Mouse (Mus musculus): ENCODE measurements at regions not wholly inside any gene's neighbourhood (a gene's known extent, or its start where the extent isn't known, plus 50 kb on each side); places are given as distances from the start of the nearest gene placed in this dataset.
A peak's percentile ranks its signal among the peaks of the same experiment; 100 is the strongest.

DNA sequence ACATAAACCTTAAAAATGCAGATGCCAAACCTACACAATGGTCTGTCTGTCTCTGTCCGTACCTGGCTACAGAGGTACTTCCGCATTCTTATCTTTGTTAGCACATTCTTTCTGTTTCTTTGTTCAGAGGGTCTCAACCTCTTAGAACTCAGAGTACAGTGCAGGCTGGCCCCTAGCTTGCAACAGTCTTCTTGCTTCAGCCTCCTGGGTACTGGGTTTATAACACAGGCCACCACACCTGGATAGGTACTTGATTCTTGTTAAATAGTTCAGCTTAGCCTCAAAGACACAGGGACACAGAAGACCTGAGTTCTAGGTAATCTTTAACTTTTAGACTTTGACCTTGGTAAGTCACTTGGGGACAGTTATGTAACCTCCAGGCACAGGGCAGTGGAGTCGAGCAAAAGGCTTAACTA lies 60.5 kb upstream of the Dlx2 start:
- 40% methylated on average over 3 of the region's 3 CpGs for WGBS
- no peaks in the 10 kb centered on the region for H3K27me3 ChIP-seq (replicated peaks; ENCODE audit: control insufficient read depth, insufficient read depth, low read length)
- no peak for TF ChIP-seq CTCF (IDR thresholded peaks at IDR 0.05; ENCODE audit: low read depth)
- H3K9ac ChIP-seq (ENCODE audit: low read depth, low read length): no peak overlapping the region
- peak; percentile 87 for ATAC-seq
- H3K27ac ChIP-seq (ENCODE audit: low read depth, low read length): no peak overlapping the region; the same call in 1 of the 2 replicates
- peaks cover 7% of the 10 kb centered on the region; the same call in 1 of the 2 replicates for H3K9me3 ChIP-seq (ENCODE audit: control insufficient read depth)
- H3K4me3 ChIP-seq (ENCODE audit: low read depth, low read length): no peak overlapping the region
- no peaks in the 10 kb centered on the region for H3K36me3 ChIP-seq (ENCODE audit: control insufficient read depth, insufficient read depth)
- peaks cover 6% of the 10 kb centered on the region; the same call in 1 of the 2 replicates for H3K4me1 ChIP-seq (replicated peaks; ENCODE audit: control insufficient read depth, insufficient read depth, low read length)
- H3K4me2 ChIP-seq (replicated peaks; ENCODE audit: low read depth): peak overlapping the region; percentile 43

GRCm38 (mm10) chr2:71613216-71613615 lies 66.7 kb upstream of the Dlx2 start:
- Histone ChIP-seq H3K4me1 (replicated peaks; ENCODE audit: control insufficient read depth, insufficient read depth, low read length) (no peaks in the 10 kb centered on the region), H3K9me3 (ENCODE audit: control insufficient read depth) (no peaks in the 10 kb centered on the region), H3K4me3 (ENCODE audit: low read depth, low read length) (no peak overlapping the region), H3K4me2 (replicated peaks; ENCODE audit: low read depth) (no peak overlapping the region), H3K9ac (ENCODE audit: low read depth, low read length) (no peak overlapping the region), H3K27me3 (replicated peaks; ENCODE audit: control insufficient read depth, insufficient read depth, low read length) (no peaks in the 10 kb centered on the region), H3K36me3 (ENCODE audit: control insufficient read depth, insufficient read depth) (no peaks in the 10 kb centered on the region), H3K27ac (ENCODE audit: low read depth, low read length) (no peak overlapping the region)
- 48% methylated on average over 2 of the region's 2 CpGs for WGBS
- no peak for TF ChIP-seq CTCF (IDR thresholded peaks at IDR 0.05; ENCODE audit: low read depth)
- ATAC-seq: no peak

GRCm38 (mm10) chr2:71616526-71616925 lies 70.0 kb upstream of the Dlx2 start:
- WGBS: 78% methylated on average over 5 of the region's 5 CpGs

DNA sequence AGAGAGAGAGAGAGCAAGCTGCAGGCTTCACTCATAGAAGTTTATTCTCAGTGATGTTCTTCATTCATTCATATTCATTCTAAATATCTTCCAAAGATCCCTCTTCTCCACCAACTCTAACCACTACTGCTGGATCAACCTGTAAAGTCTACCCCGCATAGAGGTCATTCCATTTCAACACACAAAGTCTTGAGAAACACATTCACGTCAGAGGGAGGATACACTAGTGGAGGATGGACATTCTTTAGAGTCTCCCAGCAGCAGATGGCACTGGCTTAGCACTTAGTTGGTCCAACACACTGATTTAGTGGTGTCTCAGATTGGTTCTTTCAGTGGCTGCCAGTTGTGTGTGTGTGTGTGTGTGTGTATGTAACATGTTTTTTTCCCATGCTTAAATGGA lies 74.9 kb upstream of the Dlx2 start:
- Histone ChIP-seq H3K36me3 (ENCODE audit: control insufficient read depth, insufficient read depth) (no peaks in the 10 kb centered on the region), H3K4me3 (ENCODE audit: low read depth, low read length) (no peak overlapping the region), H3K4me2 (replicated peaks; ENCODE audit: low read depth) (no peak overlapping the region), H3K4me1 (replicated peaks; ENCODE audit: control insufficient read depth, insufficient read depth, low read length) (0 out of 2 replicates have a peak, but pooled peaks cover 2% of the 10 kb centered on the region), H3K27me3 (replicated peaks; ENCODE audit: control insufficient read depth, insufficient read depth, low read length) (no peaks in the 10 kb centered on the region), H3K9ac (ENCODE audit: low read depth, low read length) (no peak overlapping the region), H3K9me3 (ENCODE audit: control insufficient read depth) (no peaks in the 10 kb centered on the region), H3K27ac (ENCODE audit: low read depth, low read length) (no peak overlapping the region)
- 85% methylated on average over 2 of the region's 2 CpGs for WGBS
- TF ChIP-seq CTCF (IDR thresholded peaks at IDR 0.05; ENCODE audit: low read depth): no peak
- ATAC-seq: no peak

More at GRCm38 (mm10) chr2:71616526-71616925, 70.0 kb upstream of the Dlx2 start:
- no peaks in the 10 kb centered on the region for H3K36me3 ChIP-seq (ENCODE audit: control insufficient read depth, insufficient read depth)
- H3K4me3 ChIP-seq (ENCODE audit: low read depth, low read length): no peak overlapping the region
- ATAC-seq: no peak
- no peak overlapping the region for H3K9ac ChIP-seq (ENCODE audit: low read depth, low read length)
- no peaks in the 10 kb centered on the region for H3K27me3 ChIP-seq (replicated peaks; ENCODE audit: control insufficient read depth, insufficient read depth, low read length)
- peak; percentile 52 for TF ChIP-seq CTCF (IDR thresholded peaks at IDR 0.05; ENCODE audit: low read depth)
- H3K4me2 ChIP-seq (replicated peaks; ENCODE audit: low read depth): no peak overlapping the region
- no peaks in the 10 kb centered on the region for H3K4me1 ChIP-seq (replicated peaks; ENCODE audit: control insufficient read depth, insufficient read depth, low read length)
- H3K9me3 ChIP-seq (ENCODE audit: control insufficient read depth): no peaks in the 10 kb centered on the region
- H3K27ac ChIP-seq (ENCODE audit: low read depth, low read length): no peak overlapping the region

DNA sequence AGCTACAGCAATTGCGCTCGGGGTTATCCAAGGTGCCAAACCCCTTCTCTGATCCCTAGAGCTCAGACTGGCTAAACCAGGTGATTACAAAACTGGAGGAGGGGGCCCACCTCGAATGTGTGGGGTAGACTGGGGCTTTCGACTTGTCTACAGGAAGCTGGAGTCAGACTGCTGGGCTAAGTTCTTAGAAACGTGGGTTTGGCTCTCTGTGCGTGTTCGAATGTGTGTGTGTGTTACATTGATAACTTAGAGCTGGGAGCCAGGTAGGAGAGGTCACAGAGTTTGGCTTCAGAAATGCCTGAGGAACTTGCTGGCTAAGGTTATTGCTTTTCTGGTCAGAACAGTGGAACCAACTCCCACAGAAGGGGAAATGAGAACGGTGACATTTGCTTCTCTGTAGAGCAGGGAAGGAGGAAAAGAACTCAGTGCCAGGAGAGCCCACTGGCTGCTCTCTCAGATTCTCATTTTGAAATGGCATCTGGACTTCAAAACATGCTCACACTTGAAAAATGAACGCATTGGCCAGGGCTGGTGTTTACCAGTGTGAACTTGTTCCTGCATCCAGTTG lies 76.1 kb upstream of the Dlx2 start:
- 56% methylated on average over 9 of the region's 9 CpGs for WGBS
- Histone ChIP-seq H3K27me3 (replicated peaks; ENCODE audit: control insufficient read depth, insufficient read depth, low read length) (no peaks in the 10 kb centered on the region), H3K4me2 (replicated peaks; ENCODE audit: low read depth) (no peak overlapping the region), H3K27ac (ENCODE audit: low read depth, low read length) (no peak overlapping the region), H3K9me3 (ENCODE audit: control insufficient read depth) (no peaks in the 10 kb centered on the region), H3K9ac (ENCODE audit: low read depth, low read length) (no peak overlapping the region), H3K4me1 (replicated peaks; ENCODE audit: control insufficient read depth, insufficient read depth, low read length) (0 out of 2 replicates have a peak, but pooled peaks cover 2% of the 10 kb centered on the region), H3K36me3 (ENCODE audit: control insufficient read depth, insufficient read depth) (no peaks in the 10 kb centered on the region), H3K4me3 (ENCODE audit: low read depth, low read length) (no peak overlapping the region)
- no peak for ATAC-seq
- no peak for TF ChIP-seq CTCF (IDR thresholded peaks at IDR 0.05; ENCODE audit: low read depth)

GRCm38 (mm10) chr2:71623134-71623533 lies 76.6 kb upstream of the Dlx2 start:
- no peak for ATAC-seq
- H3K27me3 ChIP-seq (replicated peaks; ENCODE audit: control insufficient read depth, insufficient read depth, low read length): no peaks in the 10 kb centered on the region

More at GRCm38 (mm10) chr2:71623134-71623533, 76.6 kb upstream of the Dlx2 start:
- Histone ChIP-seq H3K9me3 (ENCODE audit: control insufficient read depth) (no peaks in the 10 kb centered on the region), H3K4me2 (replicated peaks; ENCODE audit: low read depth) (no peak overlapping the region), H3K27ac (ENCODE audit: low read depth, low read length) (no peak overlapping the region), H3K9ac (ENCODE audit: low read depth, low read length) (no peak overlapping the region), H3K36me3 (ENCODE audit: control insufficient read depth, insufficient read depth) (no peaks in the 10 kb centered on the region), H3K4me3 (ENCODE audit: low read depth, low read length) (no peak overlapping the region), H3K4me1 (replicated peaks; ENCODE audit: control insufficient read depth, insufficient read depth, low read length) (0 out of 2 replicates have a peak, but pooled peaks cover 2% of the 10 kb centered on the region)
- WGBS: 73% methylated on average over 2 of the region's 2 CpGs
- no peak for TF ChIP-seq CTCF (IDR thresholded peaks at IDR 0.05; ENCODE audit: low read depth)
